Mouse (Mus musculus) CD4-positive, CD25-positive, alpha-beta regulatory T cell, adult 2 months (primary cell): ENCODE data around the gene Gm47995.
"Not testable (repeated sequence)": the region's sequence is repeated elsewhere in the genome, so short reads cannot be mapped to it uniquely, and the experiment has no call there.

Experiments
- DNase-seq: peaks from one replicate; pipeline ENCODE4 v3.0.0-alpha.2; 2012; ENCODE audit warnings: low read depth, low spot score

The Gm47995 gene

GRCm38 (mm10) chr1:151186186-151186585 is 12.1 kb upstream of the Gm47995 start:
- DNase-seq: not testable (repeated sequence)

DNA sequence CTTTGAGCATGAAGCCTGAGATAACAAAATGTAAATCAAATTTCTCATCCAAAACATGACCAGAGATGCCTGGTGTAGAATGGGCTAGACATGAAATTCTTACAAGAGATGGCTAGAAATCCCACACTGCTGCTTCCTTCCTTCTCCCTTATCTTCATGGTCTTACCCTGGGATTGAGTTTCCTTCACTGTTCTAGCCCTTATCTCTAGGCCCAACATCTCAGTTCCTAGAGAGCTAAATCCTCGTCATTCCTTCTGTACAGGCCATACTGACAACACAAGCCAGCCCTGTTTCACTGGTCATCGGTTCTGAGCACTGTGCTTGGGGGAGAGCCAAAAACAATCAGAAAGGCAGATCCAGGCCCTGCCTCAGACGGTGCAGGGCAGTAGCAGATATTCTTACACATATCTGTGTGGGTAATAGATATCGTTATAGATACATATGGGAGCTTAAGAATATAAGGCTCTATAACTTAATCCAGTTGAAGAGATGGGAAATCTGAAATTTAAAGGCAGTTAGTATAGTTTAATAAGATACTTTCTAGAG is 11.3 kb upstream of the Gm47995 start:
- not testable (repeated sequence) for DNase-seq

- no peak for DNase-seq
Observed at GRCm38 (mm10) chr1:151188469-151188868, 9.8 kb upstream of the Gm47995 start.

- DNase-seq: not testable (repeated sequence)
Observed at GRCm38 (mm10) chr1:151192075-151192474, 6.2 kb upstream of the Gm47995 start, which contains the start of gene Gm8947. Gm8947 (plus strand) TSS chr1:151192376.

- not testable (repeated sequence) for DNase-seq
Observed at GRCm38 (mm10) chr1:151192739-151193138, 5.5 kb upstream of the Gm47995 start.

DNA sequence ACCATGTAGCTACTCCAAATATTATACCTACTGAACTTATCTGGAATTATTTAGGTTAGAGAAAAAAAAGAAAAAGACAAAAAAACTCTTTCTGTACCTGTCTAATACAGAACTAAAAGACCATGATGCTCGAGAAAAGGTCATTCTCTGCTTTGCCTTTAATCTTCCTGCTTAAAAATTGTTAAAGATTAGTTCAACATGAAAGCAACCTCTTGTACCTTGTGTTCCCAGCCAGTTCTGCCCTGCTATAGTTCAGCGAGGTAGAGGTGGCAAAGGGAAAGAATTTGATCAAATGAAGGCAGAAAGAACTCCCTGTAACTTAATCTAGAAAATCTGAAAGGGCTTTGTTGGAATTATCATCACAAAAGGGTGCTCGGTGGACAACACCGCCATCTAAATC is 2.3 kb upstream of the Gm47995 start:
- DNase-seq: not testable (repeated sequence)

GRCm38 (mm10) chr1:151196690-151197089 is 1.6 kb upstream of the Gm47995 start:
- not testable (repeated sequence) for DNase-seq

- DNase-seq: not testable (repeated sequence)
Observed at GRCm38 (mm10) chr1:151200620-151201019, 2.4 kb downstream of the Gm47995 start.

DNA sequence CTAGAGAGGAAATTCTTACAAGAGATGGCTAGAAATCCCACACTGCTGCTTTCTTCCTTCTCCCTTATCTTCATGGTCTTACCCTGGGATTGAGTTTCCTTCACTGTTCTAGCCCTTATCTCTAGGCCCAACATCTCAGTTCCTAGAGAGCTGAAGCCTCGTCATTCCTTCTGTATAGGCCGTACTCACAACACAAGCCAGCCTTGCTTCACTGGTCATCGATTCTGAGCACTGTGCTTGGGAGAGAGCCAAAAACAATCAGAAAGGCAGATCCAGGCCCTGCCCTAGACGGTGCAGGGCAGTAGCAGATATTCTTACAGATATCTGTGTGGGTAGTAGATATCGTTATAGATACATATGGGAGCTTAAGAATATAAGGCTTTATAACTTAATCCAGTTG is 4.5 kb downstream of the Gm47995 start:
- not testable (repeated sequence) for DNase-seq

GRCm38 (mm10) chr1:151203818-151204217 is 5.6 kb downstream of the Gm47995 start, which contains the start of gene 3110040M04Rik:
3110040M04Rik (plus strand) TSS chr1:151204121.
- not testable (repeated sequence) for DNase-seq

DNA sequence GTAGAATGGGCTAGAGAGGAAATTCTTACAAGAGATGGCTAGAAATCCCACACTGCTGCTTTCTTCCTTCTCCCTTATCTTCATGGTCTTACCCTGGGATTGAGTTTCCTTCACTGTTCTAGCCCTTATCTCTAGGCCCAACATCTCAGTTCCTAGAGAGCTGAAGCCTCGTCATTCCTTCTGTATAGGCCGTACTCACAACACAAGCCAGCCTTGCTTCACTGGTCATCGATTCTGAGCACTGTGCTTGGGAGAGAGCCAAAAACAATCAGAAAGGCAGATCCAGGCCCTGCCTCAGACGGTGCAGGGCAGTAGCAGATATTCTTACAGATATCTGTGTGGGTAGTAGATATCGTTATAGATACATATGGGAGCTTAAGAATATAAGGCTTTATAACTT is 10.2 kb downstream of the Gm47995 start:
- DNase-seq: not testable (repeated sequence)

GRCm38 (mm10) chr1:151208944-151209343 is 10.7 kb downstream of the Gm47995 start:
- DNase-seq: not testable (repeated sequence)

GRCm38 (mm10) chr1:151209824-151210355 is 11.6 kb downstream of the Gm47995 start, which contains the start of gene Gm47996:
Gm47996 (plus strand) TSS chr1:151210131.
- not testable (repeated sequence) for DNase-seq

GRCm38 (mm10) chr1:151211666-151212065 is 13.4 kb downstream of the Gm47995 start:
- not testable (repeated sequence) for DNase-seq

GRCm38 (mm10) chr1:151214862-151215261 is 16.6 kb downstream of the Gm47995 start:
- DNase-seq: no peak

GRCm38 (mm10) chr1:151215985-151216384 is 17.7 kb downstream of the Gm47995 start:
- DNase-seq: no peak

DNA sequence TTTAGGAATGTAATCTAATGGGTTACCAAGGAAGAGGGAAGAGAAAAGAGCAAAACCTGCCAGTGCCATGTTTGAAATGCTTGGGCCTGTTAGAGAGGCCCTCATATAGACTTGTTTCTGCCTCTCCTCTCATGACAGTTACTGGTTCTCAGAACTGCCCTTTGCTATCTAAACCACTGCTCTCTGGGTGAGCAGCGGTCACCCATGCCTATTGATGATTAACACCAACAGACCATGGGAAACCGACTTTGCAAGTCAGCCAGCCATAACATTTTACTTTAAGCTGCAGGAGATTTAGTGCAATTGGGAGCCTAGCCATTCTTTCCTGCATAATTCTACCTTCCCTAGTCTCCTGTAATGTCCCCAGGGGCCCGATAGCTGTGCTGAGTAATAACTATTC is 18.2 kb downstream of the Gm47995 start:
- DNase-seq: no peak

GRCm38 (mm10) chr1:151219045-151219444 is 20.8 kb downstream of the Gm47995 start:
- DNase-seq: no peak

GRCm38 (mm10) chr1:151220098-151220497 is 21.9 kb downstream of the Gm47995 start:
- no peak for DNase-seq

DNA sequence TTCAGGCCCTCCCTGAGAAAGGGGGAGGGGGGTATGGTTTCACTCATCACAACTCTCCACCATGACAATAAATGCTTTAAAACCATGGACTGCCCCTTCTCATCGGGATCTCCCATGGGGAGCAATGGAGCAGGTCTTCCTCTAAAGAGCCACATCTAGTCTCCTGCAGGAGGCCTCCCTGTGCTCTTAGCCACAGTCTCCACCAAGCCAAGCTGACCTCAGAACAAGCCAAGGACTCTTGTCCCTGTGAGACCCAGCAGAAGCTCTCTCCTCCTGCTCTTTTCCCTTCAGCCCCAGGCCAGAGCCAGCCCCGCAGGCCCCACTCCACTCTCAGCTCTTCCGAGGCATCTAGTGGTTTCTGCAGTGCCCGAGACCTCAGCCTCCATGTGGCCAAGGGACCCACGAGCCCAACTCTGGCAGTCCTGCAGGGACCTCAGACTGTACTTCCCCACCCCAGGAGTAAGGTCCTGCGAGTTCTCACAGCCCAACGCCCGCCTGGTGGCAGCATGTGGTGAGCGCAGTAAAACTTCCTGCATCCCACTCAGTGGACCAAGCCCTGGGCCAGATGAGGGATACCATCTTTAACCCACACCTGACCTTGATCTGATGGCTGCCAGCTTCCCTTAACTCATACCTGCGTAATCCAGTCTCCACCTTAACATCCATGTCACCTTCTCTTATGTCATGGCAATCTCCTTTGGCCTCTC is 24.5 kb downstream of the Gm47995 start:
- DNase-seq: no peak

DNA sequence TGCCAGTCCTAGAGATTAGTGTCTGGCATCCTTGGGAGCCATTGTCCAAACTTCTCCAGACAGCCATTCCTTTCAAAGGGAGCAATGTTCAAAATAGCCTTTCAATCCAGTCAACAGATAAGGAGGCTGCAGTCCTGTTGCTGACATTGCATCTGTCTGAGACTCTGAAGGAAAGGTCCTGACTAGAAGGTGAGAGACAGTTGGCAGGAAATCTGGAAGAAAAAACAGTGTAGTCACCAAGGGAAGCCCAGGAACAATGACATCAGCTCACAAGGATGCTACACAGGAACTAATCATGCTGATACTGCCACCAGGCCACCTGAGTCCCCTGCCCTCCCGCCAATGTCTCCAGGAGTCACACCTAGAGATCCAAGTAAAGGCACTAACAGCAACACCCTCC is 25.1 kb downstream of the Gm47995 start:
- DNase-seq: no peak

GRCm38 (mm10) chr1:151224536-151224935 is 26.3 kb downstream of the Gm47995 start:
- no peak for DNase-seq

DNA sequence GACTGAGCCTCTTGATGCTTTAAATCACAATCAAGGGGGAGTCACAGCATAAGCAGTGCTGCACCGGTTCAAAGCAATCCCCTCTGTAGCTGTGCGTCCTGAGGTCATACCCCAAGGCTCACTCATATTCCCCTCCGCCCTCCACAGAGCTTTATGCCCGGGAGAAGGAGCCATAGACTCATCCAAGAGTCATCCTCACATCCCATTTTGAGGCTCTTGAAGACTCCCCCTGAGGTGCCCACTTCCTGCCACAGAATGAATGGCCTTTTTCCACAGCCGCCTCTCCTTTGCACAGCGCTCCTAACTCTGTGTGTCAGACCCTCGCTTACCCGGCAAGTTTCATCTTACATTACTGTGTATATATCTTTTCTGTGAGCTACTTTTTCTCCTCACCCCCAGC is 29.3 kb downstream of the Gm47995 start:
- no peak for DNase-seq
